Mouse (Mus musculus) ES-E14 (cell line): ENCODE data around the gene Klhl26. TPM values are rescaled to one million over a fixed set of nuclear protein-coding genes. Genes with fewer than 3 reads are reported as not detected.

Source experiments
- DNase-seq: peaks from one replicate; pipeline ENCODE4 v3.0.0-alpha.2; 2013; ENCODE audit warnings: low read depth, low spot score
- H3K27ac ChIP-seq: 2 replicates; pipeline ENCODE4 v1.5.1; 2012; ENCODE audit warnings: low read depth, mild to moderate bottlenecking, low read length, moderate library complexity, mixed read lengths; ENCODE audit not compliant: poor library complexity, insufficient read depth, severe bottlenecking
- H3K36me3 ChIP-seq: 2 replicates; pipeline ENCODE4 v1.6.1; 2012; ENCODE audit warnings: mild to moderate bottlenecking, low read length, moderate library complexity, mixed read lengths; ENCODE audit not compliant: control insufficient read depth, poor library complexity, insufficient read depth, severe bottlenecking
- H3K4me1 ChIP-seq, 2 experiments: fragments of 150-350 bp in 1 of 2; sonication (generic) in 1 of 2; 2 replicates each; pipeline ENCODE4 v1.6.1; 2012; ENCODE audit warnings: low read length in 2 of 2, mild to moderate bottlenecking in 1 of 2, mixed read lengths in 1 of 2; ENCODE audit not compliant: control insufficient read depth in 2 of 2, insufficient read depth in 2 of 2, poor library complexity in 1 of 2
- H3K4me3 ChIP-seq, 2 experiments: fragments of 150-350 bp in 1 of 2; sonication (generic) in 1 of 2; 2 replicates each; pipeline ENCODE4 v1.5.1; 2012; ENCODE audit warnings: low read length in 2 of 2, low read depth in 1 of 2, mild to moderate bottlenecking in 1 of 2, mixed read lengths in 1 of 2; ENCODE audit not compliant: insufficient read depth in 1 of 2, poor library complexity in 1 of 2, severe bottlenecking in 1 of 2
- H3K9ac ChIP-seq: 2 replicates; pipeline ENCODE4 v1.6.1; 2012; ENCODE audit warnings: low read depth, mild to moderate bottlenecking, low read length, mixed read lengths; ENCODE audit not compliant: poor library complexity, insufficient read depth, severe bottlenecking
- H3K9me3 ChIP-seq: fragments of 150-350 bp; sonication (generic); 2 replicates; pipeline ENCODE4 v1.6.1; 2012; ENCODE audit warnings: low read depth, mild to moderate bottlenecking, low read length; ENCODE audit not compliant: control insufficient read depth, insufficient read depth
- CHD2 ChIP-seq: IDR thresholded peaks from 2 replicates; pipeline ENCODE4 v1.6.1; 2014; ENCODE audit warnings: mild to moderate bottlenecking, low read depth, low read length, inconsistent platforms
- HCFC1 ChIP-seq: IDR thresholded peaks from 2 replicates; pipeline ENCODE4 v1.6.1; 2012; ENCODE audit warnings: low read length, inconsistent platforms, borderline replicate concordance; ENCODE audit not compliant: insufficient read depth
- MAFK ChIP-seq: IDR thresholded peaks from 2 replicates; pipeline ENCODE4 v1.6.1; 2014; ENCODE audit warnings: mild to moderate bottlenecking, low read depth, low read length, inconsistent platforms; ENCODE audit not compliant: insufficient read depth
- ZC3H11A ChIP-seq: IDR thresholded peaks from 2 replicates; pipeline ENCODE4 v1.6.1; 2012; ENCODE audit warnings: low read depth, mild to moderate bottlenecking, inconsistent platforms, low read length, borderline replicate concordance
- ZNF384 ChIP-seq: IDR thresholded peaks from 2 replicates; pipeline ENCODE4 v1.6.1; 2012; ENCODE audit warnings: low read depth, low read length, inconsistent platforms
- in situ Hi-C, 2 experiments: fragments of 600-800 bp; cut with MboI; formaldehyde crosslinking; loops; one replicate each; pipeline ENCODE4 v1.15.1; 2025; ENCODE audit warnings: low sequenced_read_pairs in 2 of 2, inconsistent platforms in 1 of 2; ENCODE audit not compliant: unreplicated experiment in 2 of 2
- total RNA-seq: library from RNA; depleted of rRNA; stranded (reverse); fragments of 300-350 nt; gene quantifications from 2 replicates; pipeline ENCODE4 v1.2.3, GENCODE M21; 2012

Gene Klhl26
- total RNA-seq, 1 experiment, result 22.8 TPM

DNA sequence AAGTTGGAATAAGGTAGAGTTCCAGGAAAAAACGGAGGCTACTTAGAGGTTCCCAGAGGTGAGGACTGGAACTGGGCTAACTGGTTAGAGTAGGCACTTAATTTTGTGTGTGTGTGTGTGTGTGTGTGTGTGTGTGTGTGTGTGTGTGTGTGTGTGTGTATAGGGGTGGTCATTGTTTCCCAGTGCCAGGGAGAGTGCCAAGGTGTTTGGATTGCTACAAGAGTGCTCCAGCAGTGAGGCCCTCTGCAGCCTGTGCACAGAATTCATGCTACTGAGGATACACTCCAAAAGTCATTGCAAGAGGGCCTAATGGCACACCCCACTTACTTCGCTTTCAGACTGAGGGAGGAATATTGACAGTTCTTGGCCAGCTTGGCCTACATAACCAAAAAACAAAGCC, 6.2 kb upstream of the Klhl26 start:
- Histone ChIP-seq H3K27ac (no peak overlapping the region), H3K4me1 (peaks cover 2 to 16% of the 10 kb centered on the region in 2 experiments; a peak in 2 of 4 replicates), H3K4me3 (no peak overlapping the region), H3K36me3 (no peaks in the 10 kb centered on the region), H3K9ac (no peak overlapping the region), H3K9me3 (no peaks in the 10 kb centered on the region)
- in situ Hi-C loops, result no loop called here
- no peak for DNase-seq
- no peak for TF ChIP-seq MAFK
- no peak for TF ChIP-seq CHD2
- no peak for TF ChIP-seq ZC3H11A
- no peak for TF ChIP-seq ZNF384
- no peak for TF ChIP-seq HCFC1

DNA sequence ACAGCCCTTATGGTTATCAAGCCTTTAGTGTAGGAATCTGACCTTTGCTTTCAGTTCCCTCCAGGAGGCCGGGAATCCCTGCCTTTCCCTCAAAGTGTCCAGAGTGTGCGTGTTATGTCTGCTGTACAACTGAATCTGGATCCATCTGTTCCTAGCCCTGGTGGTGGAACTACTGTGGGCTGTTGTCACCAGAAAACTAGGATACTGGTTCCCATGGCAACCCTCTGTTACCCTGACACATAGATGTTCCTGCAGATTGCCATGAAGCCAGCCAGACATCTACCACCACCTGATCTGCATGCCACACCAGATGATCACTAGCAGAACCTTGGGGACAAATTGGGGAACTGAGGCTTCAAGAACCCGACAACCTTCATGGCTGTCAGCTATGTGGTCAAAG, 5.1 kb upstream of the Klhl26 start:
- Histone ChIP-seq H3K9ac (no peak overlapping the region), H3K36me3 (no peaks in the 10 kb centered on the region), H3K9me3 (no peaks in the 10 kb centered on the region), H3K27ac (no peak overlapping the region), H3K4me3 (no peak overlapping the region), H3K4me1 (peaks cover 0 to 14% of the 10 kb centered on the region in 2 experiments; a peak in 1 of 4 replicates)
- no peak for DNase-seq
- TF ChIP-seq ZC3H11A, result no peak
- no peak for TF ChIP-seq MAFK
- no peak for TF ChIP-seq ZNF384
- TF ChIP-seq CHD2, result no peak
- TF ChIP-seq HCFC1, result no peak
- in situ Hi-C loops, result no loop called here

DNA sequence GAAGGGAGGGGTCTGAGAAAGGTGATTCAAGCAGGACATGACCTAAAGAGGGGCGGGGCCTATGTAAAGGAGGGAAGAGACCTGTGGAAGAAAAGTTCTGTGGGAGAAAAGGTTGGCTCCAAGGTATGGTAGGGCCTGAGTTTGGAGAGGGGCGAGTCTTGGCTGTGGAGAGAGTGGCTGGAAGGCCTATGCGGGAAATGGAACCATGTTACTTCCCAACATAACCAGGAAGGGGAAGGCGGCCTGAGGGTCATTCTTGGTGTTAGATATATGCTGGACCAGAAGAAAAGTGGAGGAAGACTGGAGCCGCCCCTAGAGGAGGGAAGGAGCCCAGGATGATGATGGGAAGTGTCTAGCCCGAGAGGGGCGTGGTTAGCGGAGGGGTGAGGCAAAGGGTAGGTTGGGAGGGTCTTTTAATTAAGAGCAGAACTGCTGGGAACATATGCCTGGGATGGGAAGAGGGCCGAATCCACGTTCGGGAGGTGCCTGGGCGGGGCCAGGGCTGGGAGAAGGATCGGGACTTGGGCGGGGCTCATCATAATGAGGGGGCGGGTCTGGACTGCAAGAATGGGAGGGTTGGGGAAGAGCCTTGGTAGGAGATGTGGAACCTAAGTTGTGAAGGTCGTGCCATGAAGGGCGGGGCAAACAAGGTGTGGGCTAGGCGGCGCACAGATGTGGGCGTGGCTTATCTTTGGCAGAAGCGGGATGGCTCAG, 658 bp upstream of the Klhl26 start:
- DNase-seq, result peak; percentile 92
- in situ Hi-C loops, result no loop called here
- Histone ChIP-seq H3K4me1 (peaks cover 0 to 7% of the 10 kb centered on the region in 2 experiments; a peak in 1 of 4 replicates), H3K9me3 (no peaks in the 10 kb centered on the region), H3K36me3 (peaks cover 3% of the 10 kb centered on the region; the same call in 1 of the 2 replicates), H3K9ac (peak overlapping the region; percentile 21; the same call in 1 of the 2 replicates), H3K4me3 (peak overlapping the region; percentile 52 to 96), H3K27ac (peak overlapping the region; percentile 59)
- no peak for TF ChIP-seq ZNF384
- peak; percentile 54; the same call in 1 of the 2 replicates for TF ChIP-seq HCFC1
- no peak for TF ChIP-seq ZC3H11A
- TF ChIP-seq CHD2, result no peak
- no peak for TF ChIP-seq MAFK

DNA sequence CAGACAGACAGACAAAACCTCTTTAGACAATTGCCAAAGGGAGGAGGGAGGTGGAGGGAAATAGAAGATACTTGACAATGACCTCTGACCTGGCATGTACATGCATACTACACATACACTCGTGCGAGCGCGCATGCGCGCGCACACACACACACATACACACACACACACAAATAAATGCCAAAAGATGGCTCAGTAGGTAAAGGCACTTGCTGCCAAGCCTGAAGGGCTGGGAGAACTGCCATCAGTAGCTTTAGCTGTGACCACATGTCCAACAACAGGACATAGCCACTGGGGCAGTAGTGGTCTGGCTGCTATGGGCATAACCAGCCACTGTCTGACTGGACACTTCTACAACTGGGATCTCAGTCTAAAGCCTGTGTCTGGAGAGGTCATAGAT, 4.9 kb downstream of the Klhl26 start:
- H3K9ac ChIP-seq, result no peak overlapping the region
- peaks cover 1 to 12% of the 10 kb centered on the region in 2 experiments; a peak in 2 of 4 replicates for H3K4me1 ChIP-seq
- DNase-seq, result no peak
- no peak overlapping the region for H3K27ac ChIP-seq
- TF ChIP-seq HCFC1, result no peak
- TF ChIP-seq MAFK, result no peak
- in situ Hi-C loops, result no loop called here
- peaks cover 3% of the 10 kb centered on the region; the same call in 1 of the 2 replicates for H3K36me3 ChIP-seq
- no peaks in the 10 kb centered on the region for H3K9me3 ChIP-seq
- H3K4me3 ChIP-seq, result no peak overlapping the region
